ENCODE assay signal across 9 mouse cellular contexts in the genomic region with DNA sequence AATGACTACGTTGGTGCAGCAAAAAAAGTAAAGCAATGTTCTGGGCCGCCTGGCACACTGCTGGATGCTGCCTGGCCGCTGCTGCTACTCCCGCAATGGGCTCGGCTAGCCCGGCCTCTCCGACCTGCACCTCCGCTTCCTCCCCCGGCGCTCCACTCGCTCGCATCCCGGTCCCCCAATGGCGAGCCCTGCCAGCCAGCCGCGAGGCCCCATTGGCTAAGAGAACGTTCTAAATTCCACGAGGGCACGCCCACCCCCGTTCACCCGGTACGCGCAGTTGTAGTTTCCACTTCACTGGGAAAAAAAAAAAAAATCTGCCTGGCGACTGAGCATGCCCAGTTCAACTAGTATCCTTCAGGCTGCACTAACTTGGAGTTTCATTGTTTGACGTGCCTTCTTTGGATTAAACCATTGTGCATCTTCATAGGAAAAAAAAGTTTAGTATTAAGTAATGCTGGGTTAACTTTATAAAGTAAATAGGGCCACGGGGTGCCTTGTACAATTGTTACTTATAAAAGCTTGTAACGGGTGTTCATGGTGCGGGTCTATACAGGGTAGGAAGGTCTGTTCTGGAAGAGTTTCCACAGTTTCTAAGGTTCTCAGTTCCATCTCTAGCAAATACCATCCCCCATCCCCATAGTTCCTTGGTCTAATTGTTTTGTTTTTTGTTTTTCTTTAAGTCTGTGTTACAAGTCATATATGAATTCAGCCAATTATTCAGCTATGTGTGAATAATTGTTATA. TPM values are rescaled to one million over a fixed set of nuclear protein-coding genes. Genes with fewer than 3 reads are reported as not detected.
A peak's percentile ranks its signal among the peaks of the same experiment; 100 is the strongest.
DNase-seq lines count a peak whose midpoint lies in the region; ATAC-seq and TF ChIP-seq lines count a peak whose summit lies in the region.
"Had no signal": no experiment of that assay in that cellular context is flagged by ENCODE, and none has a peak within 500 bp of the region (broad histone marks: within the 10 kb centered on the region; RNA-seq: fewer than 3 reads in every experiment).

A gene (minus strand): TSS at position 240 of the 743 bp plus-strand sequence.

- 6% methylated on average over 28 of the region's 28 CpGs for WGBS in forebrain, embryonic 11.5 days
- 10% methylated on average over 28 of the region's 28 CpGs for WGBS in heart, embryonic 14.5 days
- 9% methylated on average over 28 of the region's 28 CpGs for WGBS in kidney, postnatal 0 days
- WGBS in midbrain, postnatal 0 days: 8% methylated on average over 28 of the region's 28 CpGs

- peaks cover 5% of the 10 kb centered on the region; the same call in 1 of the 2 replicates for H3K4me1 ChIP-seq in forebrain, embryonic 11.5 days (replicated peaks; ENCODE audit: control insufficient read depth, insufficient read depth, low read length)
- peaks cover 3 to 6% of the 10 kb centered on the region in 2 experiments; a peak in 2 of 4 replicates for H3K4me1 ChIP-seq in heart, embryonic 14.5 days (ENCODE audit: control insufficient read depth in 2 of 2, insufficient read depth in 2 of 2, low read length in 2 of 2)
- H3K4me1 ChIP-seq in kidney, postnatal 0 days (replicated peaks; ENCODE audit: insufficient read depth, low read length): no peaks in the 10 kb centered on the region; the same call in 1 of the 2 replicates
- H3K4me1 ChIP-seq in midbrain, postnatal 0 days (ENCODE audit: insufficient read depth, low read length): no peaks in the 10 kb centered on the region

- DNase-seq in B cell, adult 2 months: peak; percentile 72 to 73
- peak; percentile 86 for DNase-seq in brain, embryonic 18.5 days (ENCODE audit: low read depth, low spot score)
- DNase-seq in forebrain, embryonic 11.5 days (ENCODE audit: low spot score): peak; percentile 96
- peak; percentile 96 for DNase-seq in kidney, postnatal 0 days (ENCODE audit: low spot score)
- peak; percentile 65 for DNase-seq in liver
- DNase-seq in midbrain, postnatal 0 days (ENCODE audit: low spot score): peak; percentile 96
- peak; percentile 33 to 41 for DNase-seq in spleen, postnatal 14 days (ENCODE audit: low spot score in 2 of 2)

- peak; percentile 98 for ATAC-seq in forebrain, embryonic 11.5 days (replicated peaks; ENCODE audit: low FRiP score)
- peak; percentile 95 for ATAC-seq in heart, embryonic 14.5 days (ENCODE audit: insufficient number of reproducible peaks, insufficient read depth, low FRiP score, low read depth)
- ATAC-seq in kidney, postnatal 0 days (replicated peaks; ENCODE audit: low FRiP score, low read depth): peak; percentile 95
- ATAC-seq in midbrain, postnatal 0 days (ENCODE audit: low FRiP score): peak; percentile 97

- TF ChIP-seq CTCF in kidney, postnatal 0 days (IDR thresholded peaks at IDR 0.05; ENCODE audit: low read depth): no peak
- no peak for TF ChIP-seq CTCF in midbrain, postnatal 0 days (IDR thresholded peaks at IDR 0.05)

- H3K9ac ChIP-seq in forebrain, embryonic 11.5 days (ENCODE audit: low read length): peak within 1 kb of the TSS; percentile 77
- peak within 1 kb of the TSS; percentile 78 for H3K9ac ChIP-seq in heart, embryonic 14.5 days (ENCODE audit: low read length)
- H3K9ac ChIP-seq in kidney, postnatal 0 days (ENCODE audit: low read depth, low read length): peak within 1 kb of the TSS; percentile 69
- H3K9ac ChIP-seq in midbrain, postnatal 0 days (replicated peaks; ENCODE audit: low read length, poor library complexity, severe bottlenecking): peak within 1 kb of the TSS; percentile 64

- H3K27ac ChIP-seq in forebrain, embryonic 11.5 days (ENCODE audit: low read depth, low read length): no peak within 1 kb of the TSS
- H3K27ac ChIP-seq in heart, embryonic 14.5 days (replicated peaks in 1 of 2; ENCODE audit: control insufficient read depth in 1 of 2, insufficient read depth in 1 of 2, low read depth in 2 of 2, low read length in 2 of 2): peak within 1 kb of the TSS; percentile 66 to 79
- peak within 1 kb of the TSS; percentile 39; the same call in 1 of the 2 replicates for H3K27ac ChIP-seq in kidney, postnatal 0 days
- peak within 1 kb of the TSS; percentile 64 for H3K27ac ChIP-seq in midbrain, postnatal 0 days (ENCODE audit: low read depth, low read length)

- peak within 1 kb of the TSS; percentile 97 for H3K4me2 ChIP-seq in forebrain, embryonic 11.5 days (ENCODE audit: low read depth, low read length, severe bottlenecking)
- peak within 1 kb of the TSS; percentile 94 for H3K4me2 ChIP-seq in heart, embryonic 14.5 days (ENCODE audit: low read length)
- H3K4me2 ChIP-seq in kidney, postnatal 0 days (ENCODE audit: low read length): peak within 1 kb of the TSS; percentile 97
- H3K4me2 ChIP-seq in midbrain, postnatal 0 days (ENCODE audit: low read depth, low read length, poor library complexity, severe bottlenecking): peak within 1 kb of the TSS; percentile 95

- no peaks in the 10 kb centered on the region for H3K27me3 ChIP-seq in forebrain, embryonic 11.5 days (ENCODE audit: control insufficient read depth, insufficient read depth, low read length)
- no peaks in the 10 kb centered on the region for H3K27me3 ChIP-seq in heart, embryonic 14.5 days (ENCODE audit: control insufficient read depth, insufficient read depth, low read length)
- no peaks in the 10 kb centered on the region for H3K27me3 ChIP-seq in kidney, postnatal 0 days (ENCODE audit: insufficient read depth, low read length)
- H3K27me3 ChIP-seq in midbrain, postnatal 0 days (ENCODE audit: insufficient read depth, low read length): no peaks in the 10 kb centered on the region

- H3K9me3 ChIP-seq in forebrain, embryonic 11.5 days (ENCODE audit: control insufficient read depth, low read length): no peaks in the 10 kb centered on the region
- H3K9me3 ChIP-seq in heart, embryonic 14.5 days (ENCODE audit: control insufficient read depth, low read length): no peaks in the 10 kb centered on the region
- H3K9me3 ChIP-seq in kidney, postnatal 0 days (replicated peaks; ENCODE audit: low read length): no peaks in the 10 kb centered on the region
- no peaks in the 10 kb centered on the region for H3K9me3 ChIP-seq in midbrain, postnatal 0 days (ENCODE audit: low read length)

- peak within 1 kb of the TSS; percentile 45 for H3K4me3 ChIP-seq in forebrain, embryonic 11.5 days (ENCODE audit: low read depth, low read length)
- peak within 1 kb of the TSS; percentile 64 to 79 for H3K4me3 ChIP-seq in heart, embryonic 14.5 days (ENCODE audit: control insufficient read depth in 1 of 2, insufficient read depth in 1 of 2, low read depth in 1 of 2, low read length in 2 of 2)
- peak within 1 kb of the TSS; percentile 61 for H3K4me3 ChIP-seq in kidney, postnatal 0 days (replicated peaks; ENCODE audit: low read depth, low read length)
- peak within 1 kb of the TSS; percentile 46 for H3K4me3 ChIP-seq in midbrain, postnatal 0 days (ENCODE audit: low read depth, low read length)

- H3K36me3 ChIP-seq in forebrain, embryonic 11.5 days (ENCODE audit: control insufficient read depth, insufficient read depth, low read length): no peaks in the 10 kb centered on the region
- H3K36me3 ChIP-seq in heart, embryonic 14.5 days (ENCODE audit: control insufficient read depth, insufficient read depth, low read length): no peaks in the 10 kb centered on the region
- H3K36me3 ChIP-seq in kidney, postnatal 0 days (ENCODE audit: insufficient read depth, low read length): no peaks in the 10 kb centered on the region
- H3K36me3 ChIP-seq in midbrain, postnatal 0 days (ENCODE audit: insufficient read depth, low read length): no peaks in the 10 kb centered on the region

RNA-seq across cellular contexts. Expression of the gene that starts here (rescaled TPM):
- polyA plus RNA-seq in forebrain, embryonic 11.5 days (2014; fragmentation: Nextera tagmentation; extraction: Ambion mirVana): 176 and 207 TPM in 2 replicates
- polyA plus RNA-seq in heart, embryonic 14.5 days (2014; fragmentation: Nextera tagmentation; extraction: Ambion mirVana): 121 and 128 TPM in 2 replicates
- 145 and 160 TPM in 2 replicates for polyA plus RNA-seq in kidney, postnatal 0 days (2015; fragmentation: Nextera tagmentation; extraction: Ambion mirVana)
- 57.7 and 113 TPM in 2 replicates for total RNA-seq in midbrain, postnatal 0 days (2014; rRNA removed)
- 217 and 229 TPM in 2 replicates for polyA plus RNA-seq in midbrain, postnatal 0 days (2015; fragmentation: Nextera tagmentation; extraction: Ambion mirVana)
- total RNA-seq: MEL had no signal

Comparison
In these comparisons a context has a peak if more than half of its experiments do, and no peak if none do; other contexts are left out.
1. DNase-seq: peak in every context shown above with its lines; median percentile 96 in forebrain, embryonic 11.5 days; 96 in kidney, postnatal 0 days; 96 in midbrain, postnatal 0 days; 86 in brain, embryonic 18.5 days; 72 in B cell, adult 2 months; 65 in liver; 37 in spleen, postnatal 14 days.